Mouse (Mus musculus) gastrocnemius, adult 8-10 months (tissue): ENCODE results near the gene Sh3bp4. TPM values are rescaled to one million over a fixed set of nuclear protein-coding genes. Genes with fewer than 3 reads are reported as not detected.

ENCODE experiments used
- DNase-seq, 2 experiments: peaks; one replicate each; pipeline ENCODE4 v3.0.0; 2022; ENCODE audit warnings: low spot score in 2 of 2
- total RNA-seq, 4 experiments: library from RNA; stranded (reverse); gene quantifications; 2 replicates each; pipeline ENCODE4 v1.2.4; 2022

Sh3bp4 gene
- total RNA-seq, 4 experiments from 2014 or later: 1.5 to 2.2 (median 2.1) TPM

DNA sequence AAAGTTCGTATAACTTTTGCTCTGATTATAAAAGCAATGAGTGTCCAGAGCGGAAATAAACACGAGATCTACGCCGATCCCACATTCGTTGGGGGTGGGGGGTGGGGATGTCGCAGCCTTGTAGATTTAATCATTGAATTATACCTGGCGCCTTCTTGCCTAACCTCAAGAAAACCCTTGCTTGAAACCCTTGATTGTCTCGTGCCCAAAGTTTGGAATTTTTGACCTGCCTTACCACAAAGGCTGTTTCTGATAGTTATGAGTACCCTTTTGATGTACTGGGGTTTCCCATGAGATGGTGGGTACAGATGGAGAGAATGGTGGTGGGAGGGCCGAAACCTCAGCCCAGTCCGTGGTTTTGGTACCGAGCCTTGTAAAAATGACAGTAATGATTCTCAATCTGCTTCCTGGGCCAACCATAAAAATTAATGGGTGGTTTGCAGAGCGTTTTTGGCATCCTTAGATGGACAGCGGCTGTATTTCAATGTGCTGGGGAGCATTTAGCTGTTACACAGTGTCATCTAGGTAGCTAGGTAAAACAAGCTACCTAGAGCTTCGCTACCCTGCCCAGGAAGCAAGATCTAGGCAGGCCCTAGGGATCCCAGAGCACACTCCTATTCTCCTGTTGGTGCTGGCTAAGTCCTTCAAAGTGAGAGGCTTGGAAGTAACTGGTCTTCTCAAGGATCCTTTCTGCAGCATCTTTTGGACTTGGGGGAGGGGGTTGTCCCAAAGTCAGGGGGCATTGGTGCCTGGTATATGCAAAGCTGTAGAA, 1.3 kb downstream of the Sh3bp4 start:
- DNase-seq: no peak

DNA sequence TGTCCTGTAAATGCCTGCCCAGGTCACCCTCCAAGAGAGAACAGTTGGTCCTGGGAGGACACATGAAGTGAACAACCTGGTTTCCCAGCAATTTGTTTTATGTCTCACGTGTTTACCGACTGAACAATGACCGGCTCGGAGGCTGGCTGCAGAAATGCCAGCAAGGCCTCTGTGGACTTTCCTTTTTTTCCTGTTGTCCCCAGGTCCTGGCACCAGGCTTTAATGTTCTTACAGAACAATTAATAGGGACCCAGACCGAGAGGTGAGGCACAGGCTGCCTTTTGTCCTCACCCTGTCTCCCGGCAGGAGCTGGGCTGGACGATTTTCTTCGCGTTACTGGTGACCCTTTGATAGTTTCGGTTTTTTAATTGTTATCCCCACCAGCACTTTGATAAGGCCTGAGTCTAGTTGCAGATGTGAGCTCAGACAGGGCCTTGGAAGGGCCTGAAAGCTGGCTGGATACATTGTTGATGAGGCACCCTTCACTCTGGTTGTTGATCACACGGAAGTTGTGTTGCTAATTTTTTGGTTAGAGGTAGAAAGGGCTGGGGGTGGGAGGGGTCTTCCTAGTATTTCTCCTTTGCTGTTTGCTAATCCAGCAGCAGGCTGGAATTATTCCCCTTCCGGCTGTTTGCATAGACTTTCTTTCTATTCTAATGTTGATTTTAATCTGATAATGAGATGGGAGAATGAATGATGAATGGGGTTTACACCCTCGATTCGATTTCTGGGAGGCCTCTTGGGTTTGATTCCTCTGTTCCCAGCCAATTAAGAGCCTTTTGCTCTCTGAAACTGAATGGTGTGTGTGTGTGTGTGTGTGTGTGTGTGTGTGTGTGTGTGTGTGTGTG, 2.2 kb downstream of the Sh3bp4 start:
- no peak for DNase-seq

GRCm38 (mm10) chr1:89073291-89073846, 3.2 kb downstream of the Sh3bp4 start:
- DNase-seq: no peak

GRCm38 (mm10) chr1:89074678-89075077, 4.5 kb downstream of the Sh3bp4 start:
- DNase-seq: no peak

DNA sequence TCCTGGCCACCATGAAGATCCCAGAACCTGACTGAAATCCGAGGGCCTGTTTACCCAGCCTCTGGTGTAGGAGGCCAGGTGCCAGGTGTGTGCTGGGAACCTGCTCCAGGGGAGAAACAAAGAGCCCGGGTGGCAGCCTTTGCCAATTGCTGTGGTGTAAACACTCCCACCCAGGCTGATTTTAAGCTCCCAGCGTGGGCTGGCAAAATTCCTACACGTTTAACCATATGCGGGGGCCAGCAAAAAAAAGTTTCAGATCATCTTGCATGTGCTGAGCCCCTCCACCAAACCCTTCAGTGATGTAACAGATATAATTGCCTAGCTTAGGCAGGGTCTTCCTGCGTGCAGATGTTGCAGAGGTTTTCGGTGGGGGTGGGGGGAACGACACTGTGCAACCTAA, 4.9 kb downstream of the Sh3bp4 start:
- no peak for DNase-seq

DNA sequence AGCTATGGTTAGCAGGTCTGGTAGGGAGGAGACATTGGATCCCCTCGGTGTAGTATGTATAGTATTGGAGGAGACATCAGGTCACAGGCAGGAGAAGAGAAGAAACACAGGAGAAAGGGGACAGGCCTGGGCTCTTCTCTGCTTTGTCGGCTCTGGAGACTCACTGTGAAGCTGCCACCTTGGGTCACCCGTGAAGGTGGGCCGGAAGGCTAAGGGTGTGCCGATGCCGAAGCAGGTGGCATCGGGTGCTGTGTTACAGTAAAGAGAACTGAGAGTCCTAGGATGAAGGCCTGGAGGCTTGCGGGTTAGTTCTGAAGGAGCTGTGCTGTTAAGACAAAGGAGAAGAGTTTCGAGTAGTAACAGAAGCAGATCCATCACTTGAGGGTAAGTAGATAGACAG, 6.6 kb downstream of the Sh3bp4 start:
- DNase-seq: no peak

DNA sequence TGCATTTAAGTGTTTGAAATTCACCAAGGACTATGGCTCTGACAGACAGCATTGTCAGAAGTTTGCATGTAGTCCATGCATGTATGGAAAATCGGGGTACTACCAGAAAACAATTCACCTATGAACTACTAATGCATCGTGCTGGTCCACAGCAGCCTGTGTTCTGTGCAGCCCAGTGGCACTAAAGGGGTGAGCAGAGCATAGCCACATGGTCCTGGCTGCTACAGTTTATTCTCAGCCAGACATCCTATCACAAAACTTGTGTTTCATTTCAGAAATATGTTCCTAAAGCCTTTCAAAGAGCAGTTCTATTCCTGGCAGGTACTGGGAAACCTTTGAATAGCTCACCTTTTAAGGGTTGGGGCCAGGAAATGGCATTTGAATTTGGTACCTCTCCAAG, 8.0 kb downstream of the Sh3bp4 start:
- DNase-seq: no peak

GRCm38 (mm10) chr1:89078730-89079129, 8.5 kb downstream of the Sh3bp4 start:
- DNase-seq: no peak

DNA sequence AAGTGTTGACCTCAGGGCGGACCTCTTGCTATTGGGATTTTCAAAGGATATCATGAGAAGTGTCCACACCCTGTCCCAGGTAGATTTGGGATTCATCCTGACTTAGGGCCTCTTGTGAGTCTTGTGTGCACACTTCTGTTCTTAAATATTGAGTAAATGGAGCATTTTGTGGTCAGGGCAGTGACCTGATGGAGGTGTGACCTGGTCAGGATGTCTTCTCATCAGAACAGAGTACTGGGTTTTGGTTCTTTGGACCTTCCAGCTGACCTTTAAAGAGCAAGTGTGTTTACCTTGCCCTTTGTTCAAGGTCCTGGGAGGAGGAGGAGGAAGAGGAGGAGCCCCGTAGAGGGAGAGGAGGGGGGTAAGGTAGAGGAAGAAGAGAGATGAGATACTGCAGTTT, 9.0 kb downstream of the Sh3bp4 start:
- DNase-seq: no peak

DNA sequence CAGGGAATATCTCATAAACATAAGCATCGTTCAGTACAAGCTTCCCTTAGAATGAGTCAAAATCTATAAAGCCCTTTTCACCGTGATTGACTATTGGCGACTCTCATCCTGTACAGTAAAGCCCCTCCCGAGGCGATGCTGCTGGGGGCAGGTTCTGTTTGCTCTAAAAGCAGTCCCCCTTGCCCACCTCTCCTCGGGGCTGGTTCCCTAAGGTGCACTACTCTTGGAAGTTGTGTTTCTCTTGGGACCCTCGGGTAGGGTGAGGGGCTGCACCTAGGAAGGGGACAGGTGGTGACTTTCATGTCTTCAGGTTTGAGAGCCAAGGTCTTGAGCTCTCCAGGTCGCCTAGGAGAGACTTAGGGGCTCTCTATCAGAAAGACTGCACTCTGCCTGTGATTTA, 10.2 kb downstream of the Sh3bp4 start:
- DNase-seq: no peak

DNA sequence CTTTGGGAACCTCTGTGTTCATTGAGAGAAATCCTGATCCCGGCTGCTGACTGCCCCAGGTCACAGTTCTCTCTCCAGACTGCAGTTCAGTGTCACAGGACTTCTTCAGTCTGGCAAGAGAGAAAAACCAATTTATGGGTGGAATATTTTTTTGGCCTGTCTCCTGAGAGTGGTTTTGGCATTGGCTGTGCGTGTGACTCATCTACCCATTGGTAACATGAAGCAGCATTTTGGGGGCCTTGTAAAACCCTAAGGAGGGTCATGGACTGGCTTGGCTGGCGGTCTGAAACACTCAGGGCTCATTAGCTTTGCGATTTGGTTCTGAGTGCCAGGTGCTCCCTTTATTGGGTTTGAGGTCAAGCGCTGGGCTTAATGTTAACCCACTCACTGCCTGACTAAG, 10.6 kb downstream of the Sh3bp4 start:
- no peak for DNase-seq

DNA sequence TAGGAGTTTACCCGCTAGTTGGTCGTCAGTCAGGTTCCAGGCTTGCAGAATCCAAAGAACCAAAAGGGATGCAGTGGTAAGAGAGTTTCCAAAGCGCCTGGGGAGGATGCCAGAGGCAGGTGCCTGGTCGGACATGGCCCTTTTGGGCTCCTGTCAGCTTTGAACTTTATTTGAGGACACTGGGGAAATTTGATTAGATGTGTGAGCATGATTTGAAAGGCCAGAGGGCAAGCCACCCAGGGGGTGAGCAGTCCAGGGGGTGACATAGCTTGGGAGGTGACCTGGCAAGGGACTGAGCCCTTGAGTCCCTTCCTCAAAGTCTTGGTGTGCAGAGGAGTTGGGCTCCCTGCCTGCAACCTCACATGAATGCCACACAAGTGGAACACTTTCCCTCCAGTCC, 11.2 kb downstream of the Sh3bp4 start:
- no peak for DNase-seq

DNA sequence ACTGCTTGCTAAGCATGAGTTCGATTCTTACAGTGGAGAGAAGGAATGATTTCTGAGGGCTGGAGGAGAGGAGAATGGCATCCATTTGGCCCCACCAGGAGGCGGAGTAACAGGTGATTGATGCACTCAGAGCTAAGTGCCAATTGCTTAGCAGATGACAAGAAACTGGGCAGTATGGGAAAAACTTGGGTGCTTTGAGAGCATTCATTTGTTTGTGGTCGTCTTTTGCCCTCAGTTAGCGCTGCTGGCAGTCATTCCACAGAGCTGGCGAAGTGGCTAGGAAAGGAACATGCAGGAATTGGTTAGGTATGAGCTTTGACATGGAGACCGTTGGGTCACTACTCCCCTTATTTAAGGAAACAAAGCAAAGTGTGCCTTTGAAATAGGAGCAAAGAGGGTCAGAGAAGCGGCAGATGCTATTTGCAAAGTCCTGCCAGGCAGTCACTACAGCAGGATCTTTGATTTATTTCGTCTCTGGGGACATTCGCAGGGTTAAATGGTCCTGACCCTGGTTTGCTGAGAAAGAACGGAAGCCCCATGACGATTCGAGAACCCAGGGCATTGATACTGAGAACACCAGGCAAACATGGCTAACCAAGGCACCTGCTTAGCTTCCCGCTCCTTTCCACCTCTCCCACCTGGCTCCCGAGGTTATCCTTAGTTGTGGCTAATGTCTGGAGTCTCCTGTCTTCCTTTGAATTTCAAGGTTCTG, 12.1 kb downstream of the Sh3bp4 start:
- DNase-seq: no peak

DNA sequence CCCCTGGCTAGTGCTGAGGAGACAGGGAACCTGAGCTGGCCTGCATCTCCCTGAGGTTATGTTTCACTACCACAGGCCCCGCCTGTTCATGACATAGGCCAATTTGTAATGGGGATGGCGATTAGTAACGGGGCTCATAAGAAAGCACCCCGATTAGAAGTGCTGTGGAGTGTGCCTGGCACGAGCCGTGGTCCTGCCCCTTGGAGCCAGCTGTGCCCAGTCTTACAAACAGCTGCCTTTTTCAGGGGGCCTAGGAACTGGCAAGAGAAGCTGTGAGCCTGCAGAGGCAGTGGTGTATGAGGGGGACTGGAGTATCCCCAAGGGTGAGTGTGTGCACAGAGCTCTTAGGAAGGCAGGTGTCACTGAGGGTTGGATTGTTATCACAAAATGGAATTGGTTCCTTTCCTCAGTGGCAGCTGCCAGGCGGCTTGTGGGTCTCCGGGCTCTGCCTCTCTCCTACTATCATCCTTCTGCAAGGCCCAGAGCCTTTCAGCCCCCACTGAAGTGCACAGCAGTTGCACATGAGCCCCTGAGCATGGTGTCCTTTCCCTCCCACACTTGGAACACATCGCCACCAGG, 16.4 kb downstream of the Sh3bp4 start:
- no peak for DNase-seq

DNA sequence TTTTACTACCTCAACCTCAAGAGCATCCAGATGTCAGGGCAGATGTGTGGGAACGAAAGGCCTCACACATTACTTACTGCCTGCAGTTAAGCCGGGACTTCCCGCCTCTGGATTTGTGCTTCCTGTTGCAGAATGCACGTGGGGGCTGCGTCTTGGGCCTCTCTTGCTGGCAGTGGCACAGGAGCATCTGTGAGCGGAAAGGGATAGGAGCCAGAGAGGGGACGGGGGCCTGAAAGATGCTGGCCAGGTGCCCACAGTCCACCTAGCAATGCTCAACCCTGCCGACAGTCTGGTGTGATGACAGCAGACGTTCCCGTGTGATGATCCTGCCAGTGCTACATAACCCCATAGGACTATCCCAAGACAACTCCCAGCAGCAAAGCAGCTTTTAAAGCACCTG, 17.9 kb downstream of the Sh3bp4 start:
- no peak for DNase-seq

GRCm38 (mm10) chr1:89088748-89089288, 18.6 kb downstream of the Sh3bp4 start:
- no peak for DNase-seq

DNA sequence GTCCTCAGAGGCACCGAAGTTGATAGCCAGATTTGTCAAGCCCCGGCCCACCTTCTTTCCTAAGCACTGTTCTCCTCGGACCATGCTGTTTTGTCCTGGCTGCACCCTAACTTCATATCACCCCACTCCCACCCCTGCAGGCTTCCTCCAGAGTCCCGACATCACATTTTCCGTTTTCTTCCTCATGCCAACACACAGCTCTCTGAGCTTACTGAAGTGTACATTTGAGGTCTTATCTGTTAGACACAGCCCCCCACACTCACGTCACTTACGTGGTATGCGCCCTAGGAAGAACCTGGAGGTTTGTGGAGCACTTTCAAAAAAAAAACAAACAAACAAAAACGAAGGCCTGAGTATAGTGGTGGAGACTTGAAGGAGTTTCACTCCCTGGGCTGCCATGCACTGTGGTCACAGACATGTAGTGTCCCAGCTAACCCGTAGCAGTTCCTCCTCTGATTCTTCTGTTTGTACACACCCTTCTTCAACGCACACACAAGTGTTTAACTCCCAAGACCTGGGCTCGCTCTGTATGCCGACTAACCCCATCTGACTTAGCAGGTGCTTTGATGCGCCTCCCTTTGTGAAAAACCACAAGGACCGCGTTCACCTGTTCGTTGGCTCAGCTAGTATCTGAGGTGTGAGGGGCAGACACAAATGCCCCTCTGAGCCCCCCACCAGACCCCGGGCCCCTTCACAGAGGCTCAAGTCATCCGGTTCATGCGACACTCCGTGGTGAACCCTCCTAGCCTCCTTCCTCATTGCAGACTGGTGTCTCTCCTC, 19.8 kb downstream of the Sh3bp4 start:
- DNase-seq: no peak

DNA sequence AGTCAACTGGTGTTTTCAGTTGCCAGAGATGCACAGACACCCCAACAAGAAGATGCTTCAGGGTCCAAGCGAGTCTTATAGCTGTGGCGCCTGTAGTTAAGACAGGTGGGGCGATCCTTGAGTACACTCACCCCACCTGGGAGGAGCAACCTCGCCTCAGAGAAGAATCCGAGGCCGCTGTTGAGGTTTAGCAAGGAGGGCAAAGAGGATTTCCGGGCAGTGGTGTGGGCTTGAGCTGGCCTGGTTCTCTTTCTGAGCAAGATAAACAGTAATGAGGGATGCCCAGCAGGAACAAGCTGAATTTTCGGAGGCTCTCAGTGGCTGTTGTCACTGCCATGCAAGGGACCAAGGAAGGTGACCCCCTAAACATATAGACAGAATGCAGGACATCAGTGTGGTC, 20.5 kb downstream of the Sh3bp4 start:
- DNase-seq: no peak

DNA sequence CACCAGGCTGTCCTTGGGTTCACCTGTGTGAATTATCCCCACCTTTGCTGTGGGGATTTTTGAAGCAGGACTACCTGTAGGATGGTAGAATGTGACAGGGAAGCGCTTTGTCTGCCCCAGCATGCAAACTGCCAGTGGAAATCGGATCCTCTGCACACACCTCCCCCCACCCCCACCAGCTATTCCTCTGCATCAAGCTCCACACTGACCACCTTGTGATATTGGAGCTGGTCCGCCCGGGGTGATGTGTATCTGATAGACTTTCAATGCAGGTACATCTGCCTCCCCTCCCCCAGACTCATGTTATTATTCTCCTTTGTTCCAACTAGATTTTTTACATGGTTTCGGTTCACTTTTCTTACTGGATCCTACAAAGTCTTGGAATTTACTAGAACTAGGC, 21.8 kb downstream of the Sh3bp4 start:
- DNase-seq: no peak

- peak; percentile 26 to 51 for DNase-seq
Observed at GRCm38 (mm10) chr1:89092442-89092991, 22.3 kb downstream of the Sh3bp4 start.
